Mouse (Mus musculus): ENCODE results near the gene Maats1. TPM values are rescaled to one million over a fixed set of nuclear protein-coding genes. Genes with fewer than 3 reads are reported as not detected.
"Not testable (repeated sequence)": the region's sequence is repeated elsewhere in the genome, so short reads cannot be mapped to it uniquely, and the experiment has no call there.

Maats1 gene
- total RNA-seq, 2 experiments from 2014 or later, result not detected

DNA sequence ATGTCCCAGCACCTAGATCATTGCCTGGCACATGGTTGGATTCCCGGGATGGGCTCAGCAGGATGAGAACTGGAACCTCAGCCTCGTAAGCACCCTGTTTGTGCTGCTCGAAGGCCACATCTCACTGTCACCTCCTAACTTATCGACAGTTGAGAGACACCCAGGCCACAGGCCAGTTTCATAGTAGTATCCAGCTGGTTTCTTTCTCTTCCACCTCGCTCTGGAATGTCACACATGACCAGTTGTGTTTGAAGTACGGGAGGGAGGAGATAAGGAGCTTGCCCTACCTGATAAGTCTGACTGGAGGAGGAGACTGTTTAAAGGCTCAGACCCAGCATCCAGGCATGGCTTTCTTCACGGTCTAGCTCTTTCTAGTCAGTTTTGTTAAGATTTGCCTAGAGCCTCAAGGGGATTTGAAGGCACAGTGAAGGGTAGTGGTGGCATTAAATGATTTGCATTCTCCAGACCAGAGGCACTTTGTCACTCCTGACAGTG, 8.5 kb upstream of the Maats1 start:
- DNase-seq, result peak; percentile 85 to 87
- intact Hi-C loops (cut with DNase I), result no loop called here

- intact Hi-C loops (cut with DNase I), result no loop called here
- no peak for DNase-seq
Measured at GRCm38 (mm10) chr16:38349881-38350280, 7.9 kb upstream of the Maats1 start.

GRCm38 (mm10) chr16:38348217-38348761, 6.3 kb upstream of the Maats1 start:
- peak in 1 of 2 experiments; percentile 2 for DNase-seq
- intact Hi-C loops (cut with DNase I), result no loop called here

- intact Hi-C loops (cut with DNase I), result loop anchor here (2.0 kb wide), 1 partner anchor 105 kb away; the partner anchor contains the start of gene Adprh
- DNase-seq, result peak in 1 of 2 experiments; percentile 7
Measured at GRCm38 (mm10) chr16:38347588-38347987, 5.6 kb upstream of the Maats1 start.

GRCm38 (mm10) chr16:38346529-38347325, 4.8 kb upstream of the Maats1 start, which contains the start of the genes Cox17 and Gm21987:
Gene Cox17, plus strand, starts transcription at chr16:38346991.
Gene Gm21987, plus strand, starts transcription at chr16:38347040.
- intact Hi-C loops (cut with DNase I), result loop anchor here (2.0 kb wide), 1 partner anchor 106 kb away; the partner anchor contains the start of gene Adprh
- peak; percentile 96 to 97 for DNase-seq

- DNase-seq, result no peak
- intact Hi-C loops (cut with DNase I), result loop anchor here (1.0 to 2.0 kb wide), 2 partner anchors 138 to 161 kb away; no protein-coding TSS in a partner anchor
Measured at GRCm38 (mm10) chr16:38344941-38345725, 3.2 kb upstream of the Maats1 start.

- not testable (repeated sequence) for DNase-seq
Measured at GRCm38 (mm10) chr16:38338077-38338476, 3.9 kb downstream of the Maats1 start.

DNA sequence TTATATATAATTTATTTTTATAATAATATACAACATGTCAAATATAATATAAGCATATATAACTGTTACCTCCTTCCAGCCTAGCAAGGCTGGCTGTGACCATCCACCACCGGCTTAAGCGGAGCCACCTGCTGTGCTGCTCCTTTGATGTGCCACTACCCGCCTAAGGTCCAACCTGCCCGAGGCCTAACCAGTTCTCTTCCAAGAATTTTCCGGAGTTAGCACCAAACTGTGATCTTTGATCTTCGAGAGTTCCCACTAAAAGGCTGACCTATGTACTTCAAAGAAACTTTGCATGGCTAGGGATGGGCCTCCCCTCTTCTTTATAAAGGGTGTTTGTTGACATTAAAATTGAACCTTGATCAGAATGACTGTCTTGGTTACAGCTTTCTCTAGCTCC, 7.5 kb downstream of the Maats1 start:
- no peak for DNase-seq
- intact Hi-C loops (cut with DNase I), result no loop called here

More at GRCm38 (mm10) chr16:38338077-38338476, 3.9 kb downstream of the Maats1 start:
- intact Hi-C loops (cut with DNase I), result not testable (repeated sequence)

DNA sequence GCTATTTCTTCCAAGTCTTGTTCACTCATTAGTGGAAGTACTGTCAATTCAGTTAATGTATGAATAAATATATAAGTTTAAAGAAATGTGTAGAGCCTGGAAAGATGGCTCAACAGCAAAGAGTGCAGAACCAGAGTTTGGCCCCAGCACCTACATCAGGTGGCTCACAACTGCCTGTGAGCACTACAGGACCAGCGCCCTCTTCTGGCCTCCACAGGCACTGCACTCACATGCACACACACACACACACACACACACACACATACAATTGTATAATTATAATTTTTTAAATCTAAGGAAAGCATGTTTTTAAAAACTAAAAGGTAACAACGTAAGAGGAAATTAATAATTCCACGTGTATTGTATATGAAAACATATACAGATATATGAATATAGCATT, 12.6 kb downstream of the Maats1 start:
- DNase-seq, result no peak
- intact Hi-C loops (cut with DNase I), result no loop called here

DNA sequence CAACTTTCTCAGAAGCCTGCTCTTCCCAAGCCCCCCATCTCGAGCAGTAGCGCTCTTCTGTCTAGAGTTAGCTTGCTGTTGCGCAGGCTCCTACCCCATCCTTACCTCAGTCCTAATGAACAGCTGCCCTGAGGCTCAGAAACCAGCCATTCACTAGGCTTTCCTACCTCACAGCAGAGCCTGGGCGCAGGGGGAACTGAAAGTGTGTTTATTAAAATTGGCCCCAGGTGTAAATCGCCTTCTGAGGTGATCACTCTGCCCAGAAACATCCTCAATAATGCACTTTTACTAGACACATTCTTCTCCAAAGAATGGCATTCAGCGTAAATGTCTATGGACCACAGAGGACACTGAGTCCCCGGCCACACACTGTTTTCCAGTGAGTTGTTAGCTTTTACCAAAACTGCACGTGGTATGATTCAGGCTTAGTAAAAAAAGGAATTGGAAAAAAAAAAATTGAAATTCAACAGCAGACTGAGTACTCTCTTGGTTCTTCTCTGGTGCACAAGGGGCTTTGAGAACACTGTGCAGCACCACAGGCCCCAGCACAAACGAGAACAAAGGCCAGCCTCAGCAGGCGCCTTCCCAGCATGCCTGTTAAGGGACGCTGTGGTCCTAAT, 15.1 kb downstream of the Maats1 start:
- intact Hi-C loops (cut with DNase I), result no loop called here
- DNase-seq, result no peak

DNA sequence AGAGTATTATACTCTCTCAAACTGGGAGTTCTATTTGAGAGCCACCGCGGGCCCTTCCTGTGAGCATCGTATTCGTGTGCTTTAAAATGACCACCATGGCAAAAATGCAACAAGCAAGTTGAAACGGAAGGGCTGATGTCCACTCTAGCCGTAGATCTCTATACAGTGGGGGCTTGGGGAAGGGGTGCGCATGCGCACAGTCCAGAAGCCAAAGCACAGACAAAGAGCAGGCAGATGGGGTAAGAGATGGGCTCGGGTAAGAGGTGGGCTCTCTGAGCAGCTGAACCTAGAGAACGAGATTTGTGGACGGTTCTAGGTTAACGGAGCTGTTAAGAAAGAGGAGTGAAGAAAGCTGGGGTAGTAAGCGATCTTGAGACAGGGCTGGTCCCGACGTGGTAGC, 17.6 kb downstream of the Maats1 start:
- intact Hi-C loops (cut with DNase I), result no loop called here

DNA sequence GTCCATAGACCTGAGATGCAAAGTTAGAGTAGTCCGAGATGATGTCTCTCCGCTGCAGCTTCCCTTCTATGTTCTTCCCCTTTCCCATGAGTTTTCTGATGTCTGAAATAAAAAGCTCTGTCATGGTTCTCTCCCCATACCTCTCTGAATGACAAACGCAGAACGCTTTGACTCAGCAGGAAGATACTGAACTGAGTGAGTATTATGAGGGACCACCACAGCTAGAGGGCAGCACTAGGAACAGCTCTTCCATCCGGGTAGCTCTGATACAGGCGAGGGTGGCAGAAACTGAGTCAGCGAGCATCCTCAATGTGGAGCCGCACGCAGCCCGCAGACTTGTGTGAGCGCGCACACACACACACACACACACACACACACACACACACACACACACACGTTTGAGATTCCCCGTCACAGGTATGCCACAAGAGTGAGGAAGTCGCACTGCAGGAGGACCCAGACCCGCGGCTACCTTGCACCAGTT, 20.4 kb downstream of the Maats1 start:
- intact Hi-C loops (cut with DNase I), result no loop called here
- DNase-seq, result peak; percentile 27 to 62

More for the DNA sequence above, 17.6 kb downstream of the Maats1 start:
- DNase-seq, result no peak

- no peak for DNase-seq
- intact Hi-C loops (cut with DNase I), result no loop called here
Measured at GRCm38 (mm10) chr16:38319087-38319486, 22.9 kb downstream of the Maats1 start.

DNA sequence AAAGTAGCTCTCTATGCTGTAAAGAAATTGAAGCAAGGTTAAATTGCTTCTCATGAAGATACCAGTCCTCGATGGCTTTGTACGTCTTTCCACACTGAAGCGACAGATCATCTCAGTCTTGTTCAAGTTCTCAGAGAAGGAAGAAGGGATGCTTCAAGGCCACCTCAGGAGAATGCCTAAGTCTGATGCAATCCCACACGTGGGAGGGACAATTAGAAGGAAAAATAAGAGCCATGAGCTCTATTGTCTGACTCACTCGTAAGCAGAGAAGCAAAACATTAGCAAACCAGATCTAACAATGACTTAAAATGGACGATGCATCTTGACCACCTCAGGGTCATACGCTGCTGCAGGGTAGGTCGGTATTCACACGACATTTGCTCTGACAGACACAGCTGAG, 23.5 kb downstream of the Maats1 start:
- intact Hi-C loops (cut with DNase I), result no loop called here

GRCm38 (mm10) chr16:38308195-38308594, 33.7 kb downstream of the Maats1 start:
- DNase-seq, result no peak
- intact Hi-C loops (cut with DNase I), result no loop called here

More for the DNA sequence above, 23.5 kb downstream of the Maats1 start:
- no peak for DNase-seq

DNA sequence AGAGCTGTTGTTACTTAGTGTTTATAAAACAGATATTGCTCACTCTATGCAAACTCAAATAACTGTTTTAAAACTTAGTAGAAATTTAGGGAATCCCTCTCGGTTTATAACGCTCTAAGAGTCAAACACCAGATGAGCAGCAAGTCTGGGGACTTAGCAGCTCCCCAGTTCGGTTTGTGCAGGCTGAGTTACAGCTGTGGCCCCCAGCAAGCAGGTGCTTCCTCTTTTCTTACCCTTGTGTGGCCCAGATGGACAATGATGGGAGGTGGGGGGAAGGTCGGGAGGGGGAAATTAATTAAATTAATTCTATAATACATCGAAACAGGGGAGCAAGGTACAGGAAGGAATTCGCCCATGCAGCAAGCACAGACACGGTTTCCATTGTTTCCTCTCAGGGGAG, 34.3 kb downstream of the Maats1 start:
- intact Hi-C loops (cut with DNase I), result no loop called here
- no peak for DNase-seq

DNA sequence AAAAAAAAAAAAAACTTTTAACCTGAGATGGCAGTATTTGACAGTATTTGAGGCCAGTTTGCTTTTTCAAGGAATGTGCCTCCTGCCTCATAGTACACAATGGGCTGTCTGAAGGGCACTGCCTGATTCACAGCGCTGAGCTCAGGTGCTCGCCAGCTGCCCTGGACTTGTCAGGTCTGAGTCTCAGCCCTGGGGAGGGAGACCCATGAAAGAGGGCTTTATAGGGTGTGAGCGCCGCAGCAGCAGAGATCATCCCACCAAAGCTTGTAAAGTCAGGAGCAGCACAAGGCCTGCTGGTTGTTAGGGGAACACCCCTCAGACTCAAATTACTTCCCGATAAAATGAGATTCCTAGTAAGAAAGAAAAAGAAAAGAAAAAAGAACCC, 34.7 kb downstream of the Maats1 start:
- intact Hi-C loops (cut with DNase I), result no loop called here
- DNase-seq, result no peak

DNA sequence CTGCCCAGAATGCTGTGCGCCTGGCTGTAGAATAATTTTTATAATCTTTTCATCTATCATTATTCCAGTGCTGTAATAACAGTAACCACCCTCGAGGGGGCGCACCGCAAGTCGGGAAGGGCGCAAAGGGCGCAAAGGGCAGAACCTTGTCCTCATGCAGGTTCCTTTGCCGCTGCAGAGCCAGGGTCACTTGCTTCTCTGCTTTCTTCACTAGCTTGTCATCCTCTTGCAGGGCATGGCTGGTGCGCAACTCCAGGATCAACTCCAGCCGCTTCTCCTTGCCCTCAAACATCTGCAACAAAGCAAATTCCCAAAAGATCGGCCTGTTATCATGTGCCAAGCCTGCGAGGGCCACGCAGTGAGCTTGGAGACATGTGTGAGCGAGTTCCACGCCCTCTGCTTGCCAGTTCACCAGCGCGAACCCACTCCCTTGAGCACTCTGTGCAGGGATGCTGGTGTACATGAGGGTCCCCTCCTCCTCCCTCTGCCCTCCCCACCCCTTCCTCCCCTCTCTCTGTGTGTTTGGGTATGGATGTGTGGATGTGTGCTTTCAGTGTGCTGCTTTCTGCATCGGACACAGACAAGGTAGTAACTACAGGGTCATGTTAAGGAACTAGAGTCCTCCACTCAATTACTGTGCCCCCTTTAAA, 35.2 kb downstream of the Maats1 start:
- DNase-seq, result peak in 1 of 2 experiments; percentile 7

DNA sequence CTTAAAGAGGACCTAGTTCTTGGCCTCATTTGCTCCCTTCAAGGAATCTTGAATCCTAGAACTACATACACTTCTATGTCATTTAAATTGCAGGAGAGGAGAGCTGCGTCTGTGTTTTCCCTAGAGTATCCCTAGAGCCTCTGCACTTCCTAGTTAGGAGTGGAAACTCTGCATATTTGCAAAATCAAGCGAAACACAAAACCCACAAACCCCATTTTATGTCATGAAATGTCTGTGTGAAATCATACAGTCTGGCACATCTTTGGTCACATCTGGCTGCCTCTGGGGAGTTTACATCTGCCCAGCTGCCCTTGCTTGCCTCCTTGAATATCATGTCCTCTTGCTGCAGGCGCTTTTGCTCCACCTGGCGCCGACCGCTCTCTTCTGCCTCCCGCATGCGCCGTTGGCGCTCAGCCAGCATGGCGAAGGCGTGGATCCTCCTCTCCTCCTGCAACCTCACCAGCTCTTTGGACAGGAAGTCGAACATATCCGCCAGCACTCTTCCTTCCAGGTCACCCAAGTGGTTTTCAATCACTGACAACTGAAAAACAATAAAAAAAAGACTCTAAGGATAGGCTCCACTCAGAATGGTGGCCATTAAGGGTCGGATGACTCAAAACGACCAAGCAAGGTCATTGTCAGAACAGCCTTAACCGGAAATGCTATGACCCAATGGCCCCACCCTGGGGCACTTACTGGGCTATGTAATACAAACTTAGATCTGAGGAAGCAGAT, 37.3 kb downstream of the Maats1 start:
- intact Hi-C loops (cut with DNase I), result no loop called here
- DNase-seq, result peak; percentile 18 to 46

More for the DNA sequence above, 35.2 kb downstream of the Maats1 start:
- intact Hi-C loops (cut with DNase I), result no loop called here
